Mouse (Mus musculus): ENCODE data around the gene Eif3d.

Gene Eif3d

DNA sequence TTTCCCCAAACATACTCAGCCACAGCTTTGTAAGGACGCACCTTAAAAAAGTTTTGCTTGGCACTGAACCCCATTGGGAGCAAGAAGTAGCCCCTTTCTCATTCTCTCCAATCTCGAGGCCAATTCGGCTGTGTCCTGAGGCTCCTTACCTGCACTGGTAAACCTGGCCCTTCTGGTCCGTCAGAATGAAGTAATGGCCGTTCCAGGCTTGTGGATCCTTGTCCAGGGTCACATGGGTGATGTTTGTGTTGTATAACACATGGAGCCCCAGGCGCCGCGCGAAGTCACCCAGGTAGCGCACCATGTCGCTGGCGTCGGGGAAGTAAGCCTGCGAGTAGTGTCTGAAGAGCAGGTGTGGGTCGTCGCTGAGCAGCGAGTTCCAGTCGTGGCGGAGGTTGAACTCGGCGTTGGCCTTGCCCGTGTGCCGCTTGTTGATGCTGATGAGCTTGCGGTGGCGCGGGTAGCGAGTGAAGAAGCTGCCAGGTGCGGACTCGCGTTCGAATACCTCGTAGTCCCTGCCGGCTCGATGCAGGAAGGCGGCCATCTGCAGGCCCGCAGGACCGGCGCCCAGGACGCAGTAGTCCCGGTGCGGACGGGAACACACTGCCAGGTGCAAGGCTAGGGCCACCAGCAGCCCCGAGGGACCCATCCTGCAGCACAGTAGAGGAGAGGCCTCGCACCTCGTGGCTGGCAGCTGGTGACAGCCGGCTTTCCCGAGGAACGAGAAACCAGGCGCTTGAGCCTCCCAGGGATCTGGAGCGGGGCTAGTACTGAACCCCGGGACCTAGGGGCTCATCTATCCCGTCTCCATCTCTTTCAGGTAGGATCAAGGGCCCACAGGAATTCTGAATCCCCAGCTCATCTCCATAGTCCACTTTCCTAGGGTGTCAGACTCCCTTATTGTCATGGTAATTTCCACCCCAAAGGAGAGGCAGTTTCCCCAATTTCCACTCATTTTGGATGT lies 14.9 kb downstream of the Eif3d start:
- in situ Hi-C loops (cut with MboI, MseI): loop anchor here (25.0 kb wide), 1 partner anchor 1743 kb away; no protein-coding TSS in a partner anchor

DNA sequence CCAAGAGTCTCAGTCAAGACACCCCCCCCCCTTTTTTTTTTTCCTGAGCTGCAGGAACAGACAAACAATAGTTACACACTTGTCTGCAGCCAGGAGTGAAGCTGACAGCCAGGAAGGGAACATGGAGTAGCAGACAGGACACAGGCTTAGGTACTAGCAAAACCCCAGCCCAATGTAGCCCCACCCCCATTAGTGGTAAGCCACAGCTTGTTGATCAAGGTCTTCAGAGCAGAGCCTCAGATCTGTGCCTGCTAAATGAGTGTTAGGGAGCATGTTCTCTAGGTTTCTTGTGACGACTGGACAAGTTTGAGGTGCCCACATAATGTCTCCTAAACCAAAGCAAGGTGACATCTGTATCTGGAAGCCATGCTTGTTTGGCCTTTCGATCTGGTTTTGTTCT lies 16.3 kb downstream of the Eif3d start:
- in situ Hi-C loops (cut with MboI, MseI): loop anchor here (25.0 kb wide), 1 partner anchor 1742 kb away; no protein-coding TSS in a partner anchor

DNA sequence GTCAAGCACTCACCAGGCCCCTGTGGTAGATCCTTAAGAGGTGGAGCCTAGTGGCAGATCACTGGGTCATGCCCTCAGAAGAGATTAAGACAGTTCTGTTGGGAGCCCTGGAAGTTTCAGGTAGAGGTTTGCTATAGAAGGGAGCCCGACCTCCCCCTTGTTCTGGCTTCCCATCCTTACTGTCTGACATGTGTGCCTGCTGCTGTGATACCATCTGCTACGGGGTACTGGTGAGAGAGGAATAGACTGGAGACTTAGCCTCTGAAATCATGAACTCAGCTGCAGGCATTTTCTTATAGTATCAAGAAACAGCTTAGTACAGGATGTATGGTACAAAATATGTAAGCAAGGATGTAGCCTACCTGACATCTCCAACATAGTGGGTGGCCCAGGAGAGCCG lies 17.7 kb downstream of the Eif3d start:
- in situ Hi-C loops (cut with MboI, MseI): loop anchor here (25.0 kb wide), 1 partner anchor 1741 kb away; no protein-coding TSS in a partner anchor

DNA sequence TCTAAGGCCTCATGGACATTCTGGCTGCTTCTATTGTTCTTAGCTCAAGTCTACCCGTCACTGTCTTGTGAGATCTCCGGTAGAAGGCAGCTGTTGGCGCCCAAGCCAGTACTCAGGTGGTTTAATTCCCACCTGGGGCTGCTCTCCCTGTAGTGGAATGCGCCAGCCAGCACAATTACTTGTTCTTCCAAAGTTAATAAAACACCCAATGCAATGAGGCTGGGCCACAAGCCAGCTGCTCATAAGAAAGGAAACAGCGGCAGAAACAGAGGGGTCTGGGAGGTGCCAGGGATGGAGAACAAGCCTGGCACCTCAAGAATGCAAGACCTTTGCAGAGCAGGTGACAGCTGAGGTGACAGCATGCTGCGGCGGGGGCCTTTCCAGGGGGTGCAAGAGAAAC lies 21.6 kb downstream of the Eif3d start:
- in situ Hi-C loops (cut with MboI, MseI): no loop called here

DNA sequence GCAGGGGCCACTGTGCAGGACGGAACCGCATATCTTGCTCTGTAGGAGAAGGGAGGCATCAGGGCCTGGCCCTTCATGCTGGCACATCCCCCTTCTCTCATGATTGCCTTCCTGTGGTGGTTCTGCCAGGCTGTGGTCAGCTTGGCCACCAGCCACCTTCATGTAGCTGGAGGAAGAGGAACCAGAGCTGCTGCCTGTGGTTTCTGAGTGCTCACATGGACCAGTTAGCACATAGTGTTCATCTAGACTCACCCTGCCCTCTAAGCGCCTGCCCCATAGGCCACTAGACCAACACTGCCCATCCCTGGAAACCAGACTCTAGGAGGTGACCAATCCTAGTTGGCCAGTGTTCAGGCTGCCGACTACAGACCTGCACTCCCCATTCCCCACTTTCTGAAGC lies 24.9 kb downstream of the Eif3d start:
- in situ Hi-C loops (cut with MboI, MseI): no loop called here

DNA sequence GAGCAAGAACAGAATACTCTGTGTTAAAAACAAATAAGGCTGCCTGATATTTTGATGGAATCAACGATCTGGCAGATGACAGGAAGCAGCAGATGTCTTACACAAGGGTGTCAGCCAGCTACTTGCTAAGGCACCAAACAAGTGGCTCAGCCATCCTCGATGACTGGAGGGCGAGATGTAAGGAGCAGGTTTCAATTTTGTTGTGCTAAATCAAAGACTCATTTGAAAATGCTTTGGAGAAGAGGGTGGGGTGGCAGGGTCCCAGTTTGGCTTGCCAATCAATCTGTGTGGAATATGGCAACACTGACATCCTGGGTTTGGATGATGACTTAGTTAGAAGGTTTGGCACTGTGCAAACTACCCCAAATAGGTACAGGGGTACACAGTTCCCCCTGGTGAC lies 29.1 kb downstream of the Eif3d start:
- in situ Hi-C loops (cut with MboI, MseI): no loop called here

DNA sequence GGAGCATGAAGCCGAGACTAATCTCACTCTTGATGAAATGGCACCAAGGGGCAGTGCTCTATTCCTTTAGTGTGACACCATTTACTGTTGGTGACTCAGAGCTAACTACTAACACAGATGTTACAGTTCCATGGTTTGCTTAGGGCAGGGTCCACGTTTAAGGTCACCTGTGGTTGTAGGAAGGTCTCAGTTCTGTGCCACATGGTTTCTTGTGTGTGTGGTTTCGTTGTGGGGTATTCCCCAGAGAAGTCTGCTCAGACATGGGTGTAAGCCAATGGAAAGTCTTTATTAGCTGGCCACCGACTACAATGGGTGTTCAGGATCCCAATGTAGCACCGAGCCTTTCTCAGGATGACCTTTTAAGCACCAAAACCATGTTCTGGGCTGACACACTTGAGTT lies 32.1 kb downstream of the Eif3d start:
- in situ Hi-C loops (cut with MboI, MseI): no loop called here

DNA sequence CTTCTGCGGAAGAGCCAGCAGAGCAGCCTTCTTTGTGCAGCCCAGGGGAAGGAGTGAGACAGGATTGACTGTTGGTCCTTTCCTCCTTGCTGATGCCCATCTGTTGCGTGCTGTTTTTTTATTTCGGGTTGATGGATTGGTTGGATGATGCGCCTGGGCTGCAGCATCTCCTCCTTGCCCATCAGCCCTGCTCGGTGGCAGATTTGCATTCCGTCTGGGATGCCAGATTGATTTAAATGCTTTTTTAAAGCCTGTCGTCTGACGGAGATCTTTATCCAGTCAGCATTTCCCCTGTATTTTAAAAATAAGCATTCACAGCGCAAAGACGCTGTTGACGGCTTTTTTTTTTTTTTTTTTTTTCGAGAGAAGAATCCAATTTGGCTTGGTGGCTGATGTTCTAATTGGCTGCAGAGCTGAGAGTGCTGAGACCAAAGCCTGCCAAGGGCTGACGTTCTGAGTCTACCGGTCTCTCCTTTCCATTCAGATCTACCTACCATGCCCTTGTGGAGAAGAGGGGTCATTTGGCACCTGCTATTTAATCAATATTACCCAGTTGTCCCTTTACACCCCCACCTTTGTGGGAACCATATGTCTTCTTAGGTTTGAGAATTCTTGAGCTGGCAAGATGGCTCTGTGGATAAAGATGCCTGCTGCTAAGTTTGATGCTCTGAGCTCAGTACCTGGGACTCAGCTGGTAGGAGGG lies 34.8 kb downstream of the Eif3d start:
- in situ Hi-C loops (cut with MboI, MseI): no loop called here

DNA sequence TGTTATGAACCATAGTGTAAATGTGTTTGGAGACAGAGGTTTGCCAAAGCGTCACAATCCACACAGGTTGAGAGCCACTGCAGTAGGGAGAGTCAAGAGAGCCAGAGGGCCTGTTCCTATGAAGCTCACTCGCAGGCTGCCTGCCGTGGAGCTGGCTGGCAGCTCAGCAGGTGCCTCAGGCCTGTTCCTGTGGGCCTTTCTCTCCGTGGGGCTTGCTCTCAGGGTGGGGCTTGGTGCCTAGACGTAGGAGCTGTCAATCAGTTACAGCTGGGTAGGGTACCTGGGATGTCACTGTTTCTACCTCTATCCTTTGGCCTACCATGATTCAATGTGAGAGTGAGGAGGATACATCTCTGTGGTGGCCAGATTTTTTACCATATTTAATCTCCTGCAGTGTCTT lies 35.6 kb downstream of the Eif3d start:
- in situ Hi-C loops (cut with MboI, MseI): loop anchor here (5.0 kb wide), 1 partner anchor 32 kb away; no protein-coding TSS in a partner anchor

DNA sequence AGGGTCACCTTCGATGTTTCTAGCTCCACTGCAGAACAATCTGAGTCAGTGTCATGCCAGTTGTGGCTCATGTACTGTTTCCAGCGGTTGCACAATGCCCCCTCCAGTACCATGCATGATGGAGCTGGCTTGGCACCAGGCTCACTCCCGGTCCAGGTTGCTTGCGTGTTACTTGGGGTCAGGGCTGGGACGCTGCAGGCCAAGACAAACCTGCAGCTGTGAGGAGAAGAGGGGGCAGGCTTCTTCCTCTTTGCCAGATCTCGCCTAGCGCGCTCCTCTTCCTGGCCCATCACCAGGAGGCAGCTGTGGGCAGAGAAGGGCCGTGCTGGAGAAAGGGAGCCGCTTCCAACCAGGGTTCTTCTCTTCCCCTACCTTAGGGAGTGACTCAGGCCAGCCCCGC lies 36.3 kb downstream of the Eif3d start:
- in situ Hi-C loops (cut with MboI, MseI): loop anchor here (5.0 kb wide), 1 partner anchor 33 kb away; no protein-coding TSS in a partner anchor

DNA sequence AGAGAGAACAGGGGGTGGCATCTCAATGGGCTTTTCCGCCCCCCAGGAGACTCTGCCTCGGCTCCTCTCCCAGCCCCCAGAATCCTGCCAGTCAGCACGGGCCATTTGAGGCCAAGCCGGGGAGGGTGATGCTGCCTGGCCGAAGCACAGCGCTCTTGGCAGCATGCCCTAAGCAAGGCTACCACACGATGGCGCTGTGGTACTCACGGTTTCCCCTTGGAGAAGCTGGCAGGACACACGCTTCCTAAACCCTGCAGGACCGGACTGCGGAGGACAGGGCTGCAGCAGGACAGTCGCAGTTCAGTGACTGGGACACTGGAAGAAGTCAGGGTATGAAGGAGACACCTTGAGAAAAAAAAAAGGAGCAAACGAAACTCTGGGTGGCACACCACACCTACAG lies 36.8 kb downstream of the Eif3d start:
- in situ Hi-C loops (cut with MboI, MseI): loop anchor here (5.0 kb wide), 1 partner anchor 34 kb away; no protein-coding TSS in a partner anchor

DNA sequence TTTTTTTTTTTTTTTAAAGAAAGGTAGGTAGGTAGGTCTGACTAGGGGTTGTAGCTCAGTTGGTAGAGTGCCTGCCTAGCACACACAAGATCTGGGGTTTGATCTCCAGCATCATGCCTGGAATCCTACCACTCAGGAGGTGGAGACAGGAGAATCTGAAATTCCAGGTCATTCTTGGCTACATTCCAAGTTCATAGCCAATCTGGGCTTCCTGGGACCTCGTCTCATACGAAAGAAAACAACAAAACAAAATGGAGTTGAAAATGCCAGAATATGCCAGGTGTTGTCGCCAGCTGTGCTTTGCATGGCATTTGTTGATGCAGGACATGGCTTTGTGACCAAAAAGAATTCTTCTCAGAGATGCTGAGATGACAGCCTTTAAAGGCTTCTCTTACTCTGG lies 37.4 kb downstream of the Eif3d start:
- in situ Hi-C loops (cut with MboI, MseI): loop anchor here (5.0 kb wide), 1 partner anchor 34 kb away; no protein-coding TSS in a partner anchor

DNA sequence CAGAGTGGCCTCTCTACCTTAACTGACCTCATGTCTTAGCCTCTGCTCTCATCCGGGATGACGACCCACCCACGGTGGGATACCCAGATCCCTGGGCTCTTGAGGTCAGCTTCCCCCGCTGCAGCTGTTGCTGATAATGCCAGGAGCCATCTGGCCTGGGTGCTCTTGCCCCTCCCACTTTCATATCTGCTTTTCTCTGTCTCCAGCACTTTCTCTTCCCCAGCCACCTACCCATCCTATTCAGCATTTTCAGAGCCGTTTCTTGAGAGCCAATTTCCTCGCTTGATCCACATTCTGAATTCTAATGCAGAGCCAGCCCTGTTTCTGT lies 39.0 kb downstream of the Eif3d start:
- in situ Hi-C loops (cut with MboI, MseI): loop anchor here (5.0 kb wide), 1 partner anchor 36 kb away; no protein-coding TSS in a partner anchor

DNA sequence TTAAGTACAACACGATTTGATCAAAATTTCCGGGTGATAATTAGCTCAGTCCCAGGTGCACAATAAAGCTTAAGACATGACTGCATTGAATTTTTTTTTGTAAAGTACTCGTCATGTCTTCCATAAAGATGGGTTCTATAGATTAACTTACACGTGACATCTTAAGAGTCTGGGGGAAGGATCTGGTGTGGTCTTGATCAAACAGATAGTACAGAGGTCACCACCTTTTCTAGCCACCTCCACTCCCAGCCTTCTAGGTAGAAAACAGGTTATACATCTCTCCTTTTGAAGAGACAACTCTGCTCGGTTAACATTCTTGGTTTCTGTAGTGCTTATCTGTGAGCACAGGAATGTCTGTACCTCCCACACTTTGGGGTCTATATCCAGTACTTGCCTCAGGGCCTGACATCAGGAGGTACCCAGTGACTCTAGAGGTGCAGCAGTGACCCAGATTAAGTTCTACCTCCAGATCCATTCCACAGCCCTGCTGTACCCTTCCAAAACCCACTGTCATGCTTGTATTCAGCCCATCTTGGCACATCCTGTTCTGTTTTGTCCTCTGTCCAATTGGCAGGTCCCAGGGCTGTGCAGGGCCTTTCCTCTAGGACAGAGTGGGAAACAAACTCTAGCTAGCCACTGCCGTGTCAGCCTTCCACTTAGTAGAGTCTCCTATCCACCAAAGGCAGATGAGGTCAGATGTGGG lies 39.5 kb downstream of the Eif3d start:
- in situ Hi-C loops (cut with MboI, MseI): loop anchor here (5.0 kb wide), 1 partner anchor 36 kb away; no protein-coding TSS in a partner anchor

DNA sequence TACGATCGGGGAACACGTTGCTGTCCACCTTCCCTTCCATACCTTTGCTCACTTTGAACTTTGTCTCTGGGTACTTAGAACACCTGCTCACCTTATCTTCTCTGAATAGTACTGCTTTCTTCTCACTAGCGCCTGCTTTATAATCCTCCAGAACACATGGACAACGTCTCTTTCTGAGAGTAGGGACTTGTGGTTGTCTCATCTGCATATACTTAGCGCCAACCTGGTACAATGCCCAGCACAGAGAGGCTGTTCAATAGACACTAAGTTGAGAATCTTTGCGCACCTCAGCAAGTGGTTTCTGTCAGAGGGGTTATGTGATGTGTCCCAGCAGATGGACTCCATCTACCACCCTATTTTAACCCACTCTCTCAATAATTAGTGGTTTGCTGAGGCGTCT lies 40.8 kb downstream of the Eif3d start:
- in situ Hi-C loops (cut with MboI, MseI): loop anchor here (5.0 to 10.0 kb wide), 2 partner anchors 37 to 1925 kb away; no protein-coding TSS in a partner anchor

DNA sequence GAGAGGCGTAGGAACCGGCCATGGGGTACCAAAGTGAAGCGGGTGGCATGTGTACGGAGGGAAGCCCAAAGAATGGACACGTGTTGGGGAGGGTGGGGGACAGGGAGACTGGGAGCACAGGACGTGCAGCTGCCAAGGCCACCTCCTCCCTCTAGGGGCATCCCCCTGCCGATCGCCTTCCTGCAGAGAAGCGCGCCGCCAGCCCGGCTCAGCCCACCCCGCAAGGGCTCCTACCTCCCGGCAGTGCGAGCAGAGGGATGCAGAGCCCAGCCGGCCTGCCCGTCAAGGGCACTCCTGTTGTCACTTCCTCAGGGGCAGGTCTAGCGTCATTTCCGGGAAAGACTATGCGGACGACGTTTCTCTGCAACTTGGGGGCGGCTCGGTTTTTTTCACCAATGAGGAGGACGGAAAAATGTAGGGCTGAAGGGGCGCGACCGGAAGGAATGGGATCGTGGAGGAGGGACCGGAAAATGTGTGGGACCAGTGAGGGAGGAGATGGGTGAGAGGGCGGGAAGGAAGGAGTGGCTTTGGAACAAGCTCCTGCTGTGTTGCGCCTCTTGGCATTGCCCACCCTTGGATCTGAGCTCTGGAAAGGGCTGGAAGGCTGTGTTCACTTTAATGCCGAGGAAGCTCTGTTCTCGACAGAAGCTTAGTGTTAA lies 41.8 kb downstream of the Eif3d start, which contains the start of gene Txn2:
TSS of gene Txn2 (minus strand) at position 334 of the 659 bp plus-strand sequence.
- in situ Hi-C loops (cut with MboI, MseI): loop anchor here (10.0 kb wide), 1 partner anchor 1926 kb away; no protein-coding TSS in a partner anchor

DNA sequence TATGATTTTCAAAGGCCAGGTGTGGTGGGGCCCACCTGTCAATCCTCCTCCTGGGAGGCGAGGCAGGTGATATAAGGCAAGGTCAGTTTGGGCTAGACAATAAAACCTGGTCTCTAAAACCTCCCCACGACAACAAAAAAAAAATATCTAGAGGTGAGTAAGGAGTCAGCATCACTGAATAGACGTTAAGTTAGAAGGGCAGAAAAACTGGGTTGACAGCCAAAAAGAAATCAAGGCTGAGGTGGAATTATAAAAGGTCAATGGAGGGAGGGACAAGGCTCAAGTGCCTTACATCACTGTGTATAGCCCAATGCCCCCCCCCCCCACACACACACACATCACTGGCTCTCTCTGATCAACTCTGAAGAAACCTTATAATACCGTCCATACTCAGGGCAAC lies 42.5 kb downstream of the Eif3d start:
- in situ Hi-C loops (cut with MboI, MseI): loop anchor here (10.0 kb wide), 1 partner anchor 1927 kb away; no protein-coding TSS in a partner anchor

DNA sequence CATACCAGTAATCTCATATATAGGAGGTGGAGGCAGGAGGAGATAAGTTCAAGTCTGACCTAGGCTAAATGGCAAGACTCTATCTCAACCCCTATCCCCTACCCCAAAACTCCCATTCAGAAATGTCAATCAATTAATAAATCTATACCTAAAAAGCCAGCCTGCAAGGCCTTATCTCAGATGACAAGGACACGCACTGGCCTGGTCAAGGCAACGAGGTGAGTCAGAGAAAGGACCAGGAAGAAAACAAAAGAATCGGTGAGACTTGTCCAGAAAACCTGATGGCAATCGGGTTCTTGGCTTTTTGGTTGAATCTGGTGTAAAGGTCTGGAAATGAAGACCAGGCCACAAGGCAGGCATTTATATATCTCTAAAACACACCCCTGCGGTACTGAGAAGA lies 43.7 kb downstream of the Eif3d start:
- in situ Hi-C loops (cut with MboI, MseI): loop anchor here (10.0 kb wide), 1 partner anchor 1928 kb away; no protein-coding TSS in a partner anchor

DNA sequence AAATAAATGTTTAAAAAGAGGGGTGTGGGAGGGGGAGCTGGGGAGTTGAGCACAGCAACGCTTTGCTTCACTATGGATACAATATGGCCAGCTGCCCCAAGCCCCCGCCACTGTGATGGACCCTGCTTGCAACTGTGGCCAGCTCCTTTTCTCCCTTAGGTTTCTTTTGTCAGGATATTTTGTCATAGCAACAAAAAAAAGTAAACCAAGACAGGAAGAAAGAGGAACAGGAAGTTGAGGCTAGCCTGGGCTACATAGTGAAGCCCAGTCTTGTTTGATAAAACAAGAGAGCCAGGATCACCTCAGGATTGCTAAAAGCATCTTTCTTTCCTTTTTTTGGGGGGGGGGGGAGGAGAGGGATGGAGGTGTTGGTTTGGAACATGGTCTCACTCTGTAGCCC lies 45.4 kb downstream of the Eif3d start:
- in situ Hi-C loops (cut with MboI, MseI): loop anchor here (10.0 kb wide), 1 partner anchor 1930 kb away; no protein-coding TSS in a partner anchor

DNA sequence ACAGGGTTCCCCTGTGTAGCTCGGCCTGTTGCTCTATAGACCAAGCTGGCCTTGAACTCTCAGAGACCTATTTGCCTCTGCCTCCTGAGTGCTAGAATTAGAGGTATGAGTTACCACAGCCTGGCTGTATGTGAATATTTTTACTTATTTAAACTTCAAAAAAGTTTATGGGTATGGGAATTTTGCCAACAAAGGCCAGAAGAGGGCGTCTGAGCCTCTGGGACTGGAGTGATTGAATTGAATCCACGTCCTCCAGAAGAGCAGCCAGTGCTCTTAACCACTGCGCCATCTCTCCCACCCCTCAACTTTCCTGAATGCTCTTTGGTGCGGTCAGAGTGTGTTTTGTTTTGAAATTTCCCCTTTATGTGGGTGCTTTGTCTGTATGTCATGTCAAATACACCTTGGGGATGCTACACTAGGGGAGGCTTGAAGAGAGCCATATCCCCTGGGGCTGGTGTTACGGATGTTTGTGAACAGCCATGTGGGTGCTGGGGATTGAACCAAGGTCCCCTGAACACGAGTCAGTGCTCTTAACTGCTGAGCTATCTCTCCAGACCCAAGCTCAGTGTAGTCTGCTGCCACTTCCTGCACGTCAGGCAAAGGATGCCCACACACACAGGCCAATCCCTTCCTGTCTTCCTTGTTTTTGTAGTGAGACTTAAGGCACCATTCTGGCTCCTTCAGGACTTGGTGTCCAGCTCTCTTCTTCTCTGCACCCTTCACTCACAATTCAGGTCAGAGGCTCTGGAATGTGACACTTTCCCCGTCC lies 47.2 kb downstream of the Eif3d start:
- in situ Hi-C loops (cut with MboI, MseI): loop anchor here (5.0 to 25.0 kb wide), 4 partner anchors 51 to 1931 kb away; partner anchors contain the start of gene Apol9a

All from regulatory T cell (primary cell).